Mouse (Mus musculus) layer of hippocampus, adult 18-20 months (tissue): ENCODE measurements around the gene Alcam. TPM values are rescaled to one million over a fixed set of nuclear protein-coding genes. Genes with fewer than 3 reads are reported as not detected.

Source experiments
- DNase-seq, 2 experiments: peaks; one replicate each; pipeline ENCODE4 v3.0.0; 2022; ENCODE audit warnings: low spot score in 2 of 2
- total RNA-seq, 2 experiments: library from RNA; stranded (reverse); gene quantifications; 2 replicates each; pipeline ENCODE4 v1.2.3; 2021

Gene Alcam
- total RNA-seq, 2 experiments from 2014 or later = 107 to 119 TPM

GRCm38 (mm10) chr16:52378811-52379597, 74.9 kb downstream of the Alcam start:
- DNase-seq = no peak

GRCm38 (mm10) chr16:52376827-52377226, 77.0 kb downstream of the Alcam start:
- DNase-seq = no peak

DNA sequence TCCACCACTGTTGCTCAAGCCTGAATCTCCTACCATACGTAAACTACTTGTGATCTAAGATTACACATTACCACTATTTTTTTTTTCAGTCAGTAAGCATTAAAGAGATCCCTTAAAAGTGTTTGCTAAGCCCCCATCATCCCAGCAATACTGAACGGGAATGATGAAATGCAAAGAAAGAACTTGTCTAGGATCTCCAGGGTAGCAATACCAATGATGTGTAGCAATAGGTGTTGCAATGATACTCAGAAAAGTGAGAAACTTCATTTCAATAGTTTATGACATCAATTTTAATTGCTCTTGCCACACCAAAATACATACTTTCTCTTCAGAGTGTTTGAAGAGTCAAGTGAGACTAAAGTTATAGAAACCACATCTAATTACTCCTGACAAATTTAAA, 81.9 kb downstream of the Alcam start:
- DNase-seq = no peak

DNA sequence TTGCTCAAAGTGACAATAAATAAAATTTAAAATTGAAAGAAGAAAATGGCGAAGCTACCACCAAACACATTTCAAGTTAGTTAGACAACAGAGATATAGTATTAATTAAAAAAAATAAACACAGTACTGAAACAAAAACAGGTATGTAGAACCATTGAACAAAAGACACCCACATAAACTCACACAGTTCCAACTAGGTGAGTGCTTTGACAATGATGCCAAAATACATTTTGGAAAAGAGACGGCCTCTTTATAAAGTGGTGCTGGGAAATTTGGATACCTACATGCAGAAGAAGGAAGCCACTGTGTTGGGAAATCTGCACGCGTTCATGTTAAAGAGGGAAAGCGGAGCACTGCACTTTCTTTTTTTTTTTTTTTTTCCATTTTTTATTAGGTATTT, 85.4 kb downstream of the Alcam start:
- DNase-seq = no peak

GRCm38 (mm10) chr16:52366915-52367314, 87.0 kb downstream of the Alcam start:
- DNase-seq = no peak

DNA sequence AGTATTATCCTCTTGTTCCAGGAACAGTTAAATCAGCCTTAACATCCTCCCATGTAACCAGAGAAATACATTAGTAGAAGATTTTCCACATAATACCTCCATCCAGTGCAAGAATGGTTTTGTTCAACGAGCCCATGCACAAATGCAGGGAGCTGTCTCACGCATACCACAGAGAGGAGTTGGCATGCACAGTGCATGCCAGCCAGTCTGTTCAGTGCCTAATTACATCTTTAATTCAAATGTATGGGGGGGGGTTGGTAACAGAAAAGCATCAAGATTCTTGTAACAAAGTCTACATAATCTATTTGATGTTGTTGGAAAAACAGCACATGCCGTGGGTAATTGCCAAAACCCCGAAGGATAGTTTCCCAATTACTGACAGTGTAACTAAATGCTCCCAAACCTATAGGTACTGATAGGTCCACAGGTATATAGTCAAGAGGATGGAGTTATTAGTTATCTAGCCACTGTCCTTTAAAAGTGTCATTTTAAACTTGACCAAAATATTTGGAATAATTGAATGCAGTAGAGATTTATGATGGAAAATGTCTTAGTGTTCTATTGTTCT, 89.8 kb downstream of the Alcam start:
- no peak for DNase-seq

DNA sequence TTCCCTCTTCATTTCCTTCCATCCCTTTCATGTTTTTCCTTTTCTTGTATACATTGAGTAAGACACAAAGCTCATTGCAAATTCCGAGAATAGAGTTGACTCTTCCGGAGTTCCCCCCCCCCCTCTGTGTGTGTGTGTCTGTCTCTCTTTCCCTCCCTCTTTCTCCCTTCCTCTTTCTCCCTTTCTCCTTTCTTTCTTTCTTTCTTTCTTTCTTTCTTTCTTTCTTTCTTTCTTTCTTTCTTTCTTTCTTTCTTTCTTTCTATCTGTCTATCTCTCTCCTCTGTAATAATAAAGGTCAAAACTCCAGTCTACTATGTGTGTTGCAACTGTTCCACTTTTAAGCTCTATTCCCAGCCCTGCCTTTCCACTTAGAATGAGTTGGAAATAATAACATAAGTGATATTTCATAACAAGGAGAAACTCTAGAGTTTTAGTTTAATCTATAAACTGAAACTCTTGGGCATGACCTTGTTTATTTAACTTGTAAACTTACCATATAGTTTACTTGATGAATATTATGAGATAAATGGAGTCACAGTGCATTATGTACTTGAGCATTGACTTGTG, 110.3 kb downstream of the Alcam start:
- no peak for DNase-seq

GRCm38 (mm10) chr16:52342694-52343466, 111.0 kb downstream of the Alcam start:
- DNase-seq = no peak

DNA sequence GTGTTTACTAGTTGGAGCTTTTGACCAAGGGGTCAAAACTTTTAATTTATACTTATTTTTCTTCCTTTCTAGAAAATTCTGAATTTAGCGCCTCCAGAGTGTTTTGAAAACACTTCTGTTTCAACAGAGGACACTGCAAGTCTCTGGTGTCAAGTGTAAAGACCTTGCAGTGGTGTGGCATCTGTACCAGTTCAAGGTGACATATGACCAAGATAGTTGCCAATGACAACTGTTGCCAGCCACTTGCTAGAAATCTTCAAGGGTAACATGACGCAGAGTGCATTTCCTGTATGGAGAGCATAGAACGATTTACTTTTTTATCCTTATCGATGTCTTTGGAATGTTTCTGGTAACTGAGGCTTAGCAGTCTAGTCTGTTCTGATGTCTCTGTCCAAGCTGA, 119.8 kb downstream of the Alcam start:
- DNase-seq = no peak

- DNase-seq = no peak
Observed at GRCm38 (mm10) chr16:52333631-52334030, 120.2 kb downstream of the Alcam start.

- DNase-seq = no peak
Observed at GRCm38 (mm10) chr16:52331341-52331830, 122.5 kb downstream of the Alcam start.

- no peak for DNase-seq
Observed at GRCm38 (mm10) chr16:52329420-52329819, 124.5 kb downstream of the Alcam start.

DNA sequence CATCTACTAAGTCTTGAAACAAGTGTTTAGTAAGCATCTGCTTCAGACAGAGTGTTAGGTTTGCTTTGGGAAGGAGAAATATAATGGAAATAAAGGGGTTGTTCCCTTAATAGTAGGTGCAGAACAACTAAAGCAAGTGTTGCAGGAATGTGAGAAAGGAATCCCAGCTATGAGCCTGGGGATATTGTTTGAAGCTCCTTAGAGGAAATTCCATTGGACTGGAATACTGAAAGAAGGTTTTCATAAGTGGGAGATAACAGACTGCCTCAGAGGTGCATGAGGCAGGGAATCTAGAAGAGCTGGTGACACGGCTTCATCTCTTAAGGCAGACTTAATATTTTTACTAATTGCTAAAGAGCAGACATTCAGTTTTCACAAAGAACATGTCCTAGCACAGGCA, 134.6 kb downstream of the Alcam start:
- no peak for DNase-seq

DNA sequence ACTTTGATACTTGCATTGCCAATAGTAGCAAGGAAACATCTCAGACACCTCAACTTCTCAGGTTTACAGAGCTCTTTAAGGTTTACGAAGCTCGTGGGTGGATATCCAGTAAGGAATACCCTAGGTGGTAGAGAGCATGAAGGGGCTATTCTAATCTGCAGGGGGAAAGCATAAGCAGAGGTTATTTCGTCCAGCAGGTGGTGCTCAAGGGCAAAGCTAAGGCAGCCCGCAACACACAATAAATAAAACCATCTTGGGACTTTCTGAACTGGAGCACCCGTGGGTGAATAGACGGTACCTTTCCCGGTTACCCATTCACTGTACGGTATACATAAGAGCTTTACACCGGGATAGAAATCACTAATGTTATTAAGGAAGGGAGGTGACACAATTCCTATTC, 142.8 kb downstream of the Alcam start:
- DNase-seq = peak; percentile 46 to 90

DNA sequence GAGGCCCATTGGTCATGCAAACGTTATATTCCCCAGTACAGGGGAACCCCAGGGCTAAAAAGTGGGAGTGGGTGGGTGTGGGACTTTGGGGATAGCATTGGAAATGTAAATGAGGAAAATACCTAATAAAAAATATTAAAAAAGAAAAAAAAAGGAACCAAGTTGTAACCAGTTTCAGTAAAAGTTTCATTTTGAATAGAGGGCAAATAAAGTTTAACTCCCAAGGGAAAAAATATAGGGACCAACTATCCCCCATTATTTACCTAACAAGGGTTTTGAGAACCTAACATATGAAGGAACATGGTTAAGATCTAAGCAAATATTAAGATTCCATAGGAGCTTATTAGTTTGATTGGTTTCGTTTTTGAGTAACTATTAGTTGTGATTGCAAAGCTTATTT, 146.9 kb downstream of the Alcam start:
- no peak for DNase-seq

DNA sequence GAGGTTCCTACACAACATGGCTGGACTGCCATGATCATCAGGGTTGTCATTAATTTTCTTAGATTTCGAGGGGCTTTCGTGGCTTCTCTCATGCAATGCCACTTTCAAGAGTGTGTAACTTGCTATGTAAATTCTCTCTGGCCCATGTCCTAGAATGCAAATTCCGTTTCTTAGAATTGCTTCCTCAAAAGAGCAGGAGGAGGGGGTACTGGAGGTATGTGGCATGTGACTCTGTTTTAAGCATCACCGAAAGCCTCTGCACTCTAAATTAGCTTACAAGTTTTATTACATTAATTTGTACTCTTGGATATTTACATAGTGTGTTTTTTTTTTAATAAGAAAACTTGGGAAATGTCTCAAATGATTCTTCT, 150.4 kb downstream of the Alcam start:
- no peak for DNase-seq

DNA sequence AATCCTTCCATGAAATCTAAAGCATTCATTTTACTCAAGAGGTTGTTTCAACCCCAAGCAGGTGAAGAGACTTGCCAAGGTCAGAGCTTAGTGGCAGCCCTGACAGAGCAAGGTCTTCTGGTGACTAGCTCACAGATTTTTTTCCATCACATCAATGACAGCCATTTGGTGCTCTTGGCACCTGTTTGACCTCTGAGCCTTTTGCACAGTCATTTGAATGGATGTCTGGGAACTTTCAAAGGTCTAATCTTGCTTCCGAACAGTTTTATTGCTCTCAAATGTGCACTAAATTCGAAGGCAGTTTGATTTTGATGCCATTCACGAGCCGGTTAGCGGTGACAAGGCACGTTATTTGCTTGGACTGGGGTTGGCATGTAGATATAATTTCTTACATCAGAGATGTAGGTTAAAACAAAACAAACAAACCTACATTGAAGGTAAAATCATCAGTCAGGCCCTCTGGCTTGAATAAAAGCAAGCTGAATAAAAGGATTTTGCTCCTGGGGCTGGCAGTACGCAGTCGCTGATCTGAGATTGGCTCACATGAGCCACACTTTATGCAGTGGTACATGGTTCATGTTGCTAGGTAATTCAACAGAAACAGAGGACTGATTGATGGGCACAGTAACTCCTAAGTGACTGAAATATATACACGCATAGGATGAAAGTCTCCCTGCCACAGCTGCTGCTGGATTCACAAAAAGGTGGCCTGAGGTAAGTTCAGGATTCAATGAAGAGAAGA, 150.9 kb downstream of the Alcam start:
- DNase-seq = no peak

GRCm38 (mm10) chr16:52301730-52302129, 152.1 kb downstream of the Alcam start:
- DNase-seq = no peak

GRCm38 (mm10) chr16:52296376-52296775, 157.5 kb downstream of the Alcam start:
- no peak for DNase-seq

DNA sequence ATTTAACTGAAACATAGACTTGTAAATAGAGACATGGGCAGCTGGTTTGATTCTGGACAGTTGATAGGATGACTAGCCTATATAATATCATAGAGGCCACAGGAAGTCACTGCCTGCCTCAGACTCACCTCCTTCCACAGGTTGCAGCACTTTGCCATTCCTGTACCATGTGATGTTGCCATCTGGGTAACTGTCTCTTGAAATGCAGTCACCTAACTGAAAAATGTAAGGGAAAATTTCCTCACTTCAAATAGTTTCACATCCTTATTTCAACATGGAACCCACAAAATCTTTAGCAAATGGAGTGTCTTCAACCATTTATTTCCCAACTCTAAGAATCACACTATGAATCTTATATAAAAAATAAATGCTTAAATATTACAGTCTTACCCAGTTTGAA, 158.3 kb downstream of the Alcam start:
- no peak for DNase-seq

- no peak for DNase-seq
Observed at GRCm38 (mm10) chr16:52292440-52293048, 161.3 kb downstream of the Alcam start.
